Mouse (Mus musculus) stomach, embryonic 14.5 days (tissue): ENCODE measurements around the gene Rgs14. TPM values are rescaled to one million over a fixed set of nuclear protein-coding genes. Genes with fewer than 3 reads are reported as not detected.

Experiments used
- ATAC-seq: fragments of 200-750 bp; cut with Nextera tagmentation; 2 replicates; pipeline ENCODE4 v1.8.0; 2017; ENCODE audit warnings: low read depth, moderate TSS enrichment; ENCODE audit not compliant: insufficient number of reproducible peaks, insufficient read depth, low FRiP score
- H3K27ac ChIP-seq: fragments of 300-500 bp; sonication (generic); 2 replicates; pipeline ENCODE4 v1.5.1; 2014; ENCODE audit warnings: mild to moderate bottlenecking, low read length, moderate library complexity, mixed read lengths
- H3K27me3 ChIP-seq: fragments of 300-500 bp; sonication (generic); 2 replicates; pipeline ENCODE4 v1.6.1; 2014; ENCODE audit warnings: low read length, control low read depth, mixed read lengths; ENCODE audit not compliant: control insufficient read depth, insufficient read depth
- H3K36me3 ChIP-seq: fragments of 300-500 bp; sonication (generic); 2 replicates; pipeline ENCODE4 v1.6.1; 2014; ENCODE audit warnings: mild to moderate bottlenecking, control low read depth, low read length, moderate library complexity, mixed read lengths; ENCODE audit not compliant: control insufficient read depth, insufficient read depth
- H3K4me1 ChIP-seq: fragments of 300-500 bp; sonication (generic); 2 replicates; pipeline ENCODE4 v1.6.1; 2014; ENCODE audit warnings: low read length, control low read depth, mixed read lengths; ENCODE audit not compliant: control insufficient read depth, insufficient read depth
- H3K4me2 ChIP-seq: fragments of 300-500 bp; sonication (generic); replicated peaks from 2 replicates; pipeline ENCODE4 v1.6.1; 2014; ENCODE audit warnings: low read depth, low read length, control low read depth
- H3K4me3 ChIP-seq: fragments of 300-500 bp; sonication (generic); 2 replicates; pipeline ENCODE4 v1.5.1; 2014; ENCODE audit warnings: low read depth, low read length, control low read depth
- H3K9ac ChIP-seq: fragments of 300-500 bp; sonication (generic); replicated peaks from 2 replicates; pipeline ENCODE4 v1.6.1; 2014; ENCODE audit warnings: low read depth, mild to moderate bottlenecking, control low read depth, low read length, moderate library complexity, mixed read lengths
- H3K9me3 ChIP-seq: fragments of 300-500 bp; sonication (generic); 2 replicates; pipeline ENCODE4 v1.6.1; 2016; ENCODE audit warnings: low read depth, low read length, control low read depth; ENCODE audit not compliant: control insufficient read depth
- WGBS: fragments of 180-500 bp; shearing (Covaris S2); extraction: QIAGEN DNeasy Blood & Tissue Kit; methylation state at CpG from one replicate; pipeline ENCODE4 v1.1.7; 2014; 5-methylcytosine and 5-hydroxymethylcytosine counted together
- polyA plus RNA-seq: library from polyadenylated mRNA; unstranded; fragments of >200 nt; fragmentation: Nextera tagmentation; extraction: Ambion mirVana; gene quantifications from 2 replicates; pipeline ENCODE4 v1.2.1, GENCODE M21; 2014

Gene Rgs14
- polyA plus RNA-seq, 1 experiment from 2014 or later: 0.78 TPM

GRCm38 (mm10) chr13:55430566-55430965, 61.0 kb downstream of the Rgs14 start:
- H3K9ac ChIP-seq: no peak overlapping the region
- no peaks in the 10 kb centered on the region for H3K4me1 ChIP-seq
- WGBS: 72% methylated on average over 2 of the region's 2 CpGs
- H3K9me3 ChIP-seq: peaks cover 3% of the 10 kb centered on the region; the same call in 1 of the 2 replicates
- no peaks in the 10 kb centered on the region for H3K27me3 ChIP-seq
- no peak overlapping the region for H3K4me3 ChIP-seq
- no peak overlapping the region for H3K4me2 ChIP-seq
- H3K36me3 ChIP-seq: no peaks in the 10 kb centered on the region
- ATAC-seq: no peak
- no peak overlapping the region for H3K27ac ChIP-seq

DNA sequence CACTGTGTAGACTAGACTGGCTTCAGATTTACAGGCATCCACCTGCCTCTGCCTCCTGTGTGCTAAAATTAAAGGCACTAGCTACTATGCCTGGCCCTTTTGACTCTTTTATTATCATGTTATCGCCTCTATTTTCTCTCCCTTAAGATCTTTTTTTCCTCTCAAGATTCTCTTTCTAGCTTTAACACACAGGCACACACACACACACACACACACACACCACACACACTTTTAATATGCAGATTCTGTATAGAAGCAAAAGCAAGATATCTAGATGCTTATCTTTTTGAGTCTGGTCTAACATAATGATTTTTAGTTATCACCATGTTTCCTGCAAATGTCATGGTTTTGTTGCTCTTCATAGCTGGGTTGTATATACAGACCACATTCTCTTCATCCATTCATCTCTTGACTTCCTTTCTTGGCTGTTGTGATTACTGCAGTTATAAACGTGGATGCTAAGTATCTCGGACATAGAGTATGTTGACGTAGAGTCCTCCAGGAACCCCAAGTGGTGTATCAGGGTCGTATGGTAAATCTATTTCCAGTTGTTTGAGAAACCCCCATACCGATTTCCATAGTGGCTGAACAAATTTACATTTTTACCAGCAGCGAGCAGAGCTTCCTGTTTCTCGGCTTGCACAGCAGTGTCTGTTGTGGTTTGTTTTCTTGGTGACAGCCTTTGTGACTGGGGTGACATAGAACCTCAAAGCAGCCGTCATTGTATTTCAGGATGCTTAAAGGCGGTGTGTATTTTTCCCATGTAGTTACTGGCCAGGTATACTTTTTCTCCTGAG, 62.6 kb downstream of the Rgs14 start:
- H3K9me3 ChIP-seq: peaks cover 3% of the 10 kb centered on the region; the same call in 1 of the 2 replicates
- H3K27me3 ChIP-seq: no peaks in the 10 kb centered on the region
- H3K4me1 ChIP-seq: no peaks in the 10 kb centered on the region
- WGBS: 69% methylated on average over 10 of the region's 10 CpGs
- no peaks in the 10 kb centered on the region for H3K36me3 ChIP-seq
- H3K4me2 ChIP-seq: no peak overlapping the region
- H3K4me3 ChIP-seq: no peak overlapping the region
- no peak overlapping the region for H3K27ac ChIP-seq
- no peak overlapping the region for H3K9ac ChIP-seq
- no peak for ATAC-seq

Other genes starting within 250 kb of the Rgs14 start
- gene Gm17617, start 236.2 kb upstream of the Rgs14 start, polyA plus RNA-seq: not detected in 2 replicates
- 7.3 and 7.8 TPM in 2 replicates for gene Fgfr4, start 217.1 kb upstream of the Rgs14 start, polyA plus RNA-seq
- gene Nsd1, start 159.9 kb upstream of the Rgs14 start, polyA plus RNA-seq: 96.3 and 97.6 TPM in 2 replicates
- gene Prelid1, start 49.2 kb upstream of the Rgs14 start, polyA plus RNA-seq: 509 and 525 TPM in 2 replicates
- gene Rab24, start 47.8 kb upstream of the Rgs14 start, polyA plus RNA-seq: 81.0 and 89.9 TPM in 2 replicates
- gene Mxd3, start 39.9 kb upstream of the Rgs14 start, polyA plus RNA-seq: 33.5 and 40.7 TPM in 2 replicates
- 91.7 and 98.6 TPM in 2 replicates for gene Lman2, start 6.9 kb upstream of the Rgs14 start, polyA plus RNA-seq
- gene Slc34a1, start 28.5 kb downstream of the Rgs14 start, polyA plus RNA-seq: 0.18 TPM in 1 of 2 replicates, not detected in the other
- gene Pfn3, start 45.5 kb downstream of the Rgs14 start, polyA plus RNA-seq: 0.52 TPM in 1 of 2 replicates, not detected in the other
- not detected in 2 replicates for gene F12, start 57.1 kb downstream of the Rgs14 start, polyA plus RNA-seq
- 35.5 and 36.9 TPM in 2 replicates for gene Grk6, start 75.3 kb downstream of the Rgs14 start, polyA plus RNA-seq
- gene Prr7, start 94.5 kb downstream of the Rgs14 start, polyA plus RNA-seq: 0.87 and 1.4 TPM in 2 replicates
- 118 and 120 TPM in 2 replicates for gene Dbn1, start 118.4 kb downstream of the Rgs14 start, polyA plus RNA-seq
- 257 and 270 TPM in 2 replicates for gene Pdlim7, start 143.9 kb downstream of the Rgs14 start, polyA plus RNA-seq
- 2.1 and 2.4 TPM in 2 replicates for gene Dok3, start 159.6 kb downstream of the Rgs14 start, polyA plus RNA-seq
- gene Ddx41, start 166.9 kb downstream of the Rgs14 start, polyA plus RNA-seq: 61.5 and 67.6 TPM in 2 replicates
- gene Fam193b, start 201.4 kb downstream of the Rgs14 start, polyA plus RNA-seq: 30.9 and 39.6 TPM in 2 replicates
- gene Tmed9, start 204.0 kb downstream of the Rgs14 start, polyA plus RNA-seq: 74.3 and 85.2 TPM in 2 replicates
- gene B4galt7, start 230.2 kb downstream of the Rgs14 start, polyA plus RNA-seq: 21.0 and 24.9 TPM in 2 replicates